Mouse (Mus musculus) intestine, embryonic 15.5 days (tissue): Measurements from ENCODE around the gene Tas1r1. TPM values are rescaled to one million over a fixed set of nuclear protein-coding genes. Genes with fewer than 3 reads are reported as not detected.

Experiments used
- ATAC-seq: fragments of 200-750 bp; cut with Nextera tagmentation; 2 replicates; pipeline ENCODE4 v1.8.0; 2017; ENCODE audit warnings: moderate TSS enrichment, moderate library complexity
- H3K27ac ChIP-seq: fragments of 300-500 bp; sonication (generic); 2 replicates; pipeline ENCODE4 v1.5.1; 2015; ENCODE audit warnings: mild to moderate bottlenecking, inconsistent platforms
- H3K27me3 ChIP-seq: fragments of 300-500 bp; sonication (generic); replicated peaks from 2 replicates; pipeline ENCODE4 v1.6.1; 2015; ENCODE audit warnings: inconsistent platforms
- H3K36me3 ChIP-seq: fragments of 300-500 bp; sonication (generic); 2 replicates; pipeline ENCODE4 v1.6.1; 2015; ENCODE audit warnings: inconsistent platforms
- H3K4me1 ChIP-seq: fragments of 300-500 bp; sonication (generic); replicated peaks from 2 replicates; pipeline ENCODE4 v1.6.1; 2015; ENCODE audit warnings: inconsistent platforms
- H3K4me2 ChIP-seq: fragments of 300-500 bp; sonication (generic); replicated peaks from 2 replicates; pipeline ENCODE4 v1.6.1; 2015; ENCODE audit warnings: mild to moderate bottlenecking, inconsistent platforms
- H3K4me3 ChIP-seq: fragments of 300-500 bp; sonication (generic); replicated peaks from 2 replicates; pipeline ENCODE4 v1.5.1; 2015; ENCODE audit warnings: inconsistent platforms
- H3K9ac ChIP-seq: fragments of 300-500 bp; sonication (generic); 2 replicates; pipeline ENCODE4 v1.6.1; 2015; ENCODE audit warnings: inconsistent platforms
- H3K9me3 ChIP-seq: fragments of 300-500 bp; sonication (generic); 2 replicates; pipeline ENCODE4 v1.6.1; 2016; ENCODE audit warnings: inconsistent platforms
- WGBS: fragments of 180-500 bp; shearing (Covaris S2); methylation state at CpG from one replicate; pipeline ENCODE4 v1.1.7; 2015; 5-methylcytosine and 5-hydroxymethylcytosine counted together
- polyA plus RNA-seq: library from polyadenylated mRNA; unstranded; fragments of >200 nt; fragmentation: Nextera tagmentation; extraction: Ambion mirVana; gene quantifications from 2 replicates; pipeline ENCODE4 v1.2.1, GENCODE M21; 2015

Gene Tas1r1
- polyA plus RNA-seq, 1 experiment from 2014 or later = 0.19 TPM

DNA sequence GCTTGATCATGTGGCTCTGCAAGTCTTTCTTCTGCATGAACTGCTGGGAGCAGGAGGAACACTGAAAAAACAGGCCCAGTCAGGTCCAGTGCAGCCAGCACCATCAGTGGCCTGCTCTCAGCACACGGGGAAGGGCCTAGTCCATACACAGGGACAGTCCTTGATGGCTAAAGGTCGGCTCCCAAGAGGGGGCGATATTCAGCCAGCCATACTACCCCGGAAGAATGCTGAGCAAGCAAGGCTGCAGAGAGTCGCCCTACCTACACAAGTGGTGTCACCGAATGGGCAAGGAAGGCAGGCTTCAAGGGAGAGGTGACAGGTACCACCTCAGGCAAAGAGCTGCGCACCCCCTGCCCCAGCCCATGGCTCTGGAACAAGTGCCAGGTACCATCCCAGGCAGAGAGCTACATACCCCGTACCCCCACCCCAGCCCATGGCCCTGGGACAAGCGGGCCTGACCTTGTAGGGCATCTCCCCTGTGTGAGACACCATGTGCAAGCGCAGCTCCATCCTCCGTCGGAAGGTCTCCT lies 16.7 kb downstream of the Tas1r1 start:
- no peak overlapping the region for H3K4me3 ChIP-seq
- peaks cover 34% of the 10 kb centered on the region for H3K4me1 ChIP-seq
- no peaks in the 10 kb centered on the region for H3K27me3 ChIP-seq
- H3K36me3 ChIP-seq = peaks cover 44% of the 10 kb centered on the region
- H3K9me3 ChIP-seq = no peaks in the 10 kb centered on the region
- H3K9ac ChIP-seq = no peak overlapping the region
- no peak overlapping the region for H3K27ac ChIP-seq
- ATAC-seq = no peak
- 76% methylated on average over 12 of the region's 12 CpGs for WGBS
- H3K4me2 ChIP-seq = no peak overlapping the region

DNA sequence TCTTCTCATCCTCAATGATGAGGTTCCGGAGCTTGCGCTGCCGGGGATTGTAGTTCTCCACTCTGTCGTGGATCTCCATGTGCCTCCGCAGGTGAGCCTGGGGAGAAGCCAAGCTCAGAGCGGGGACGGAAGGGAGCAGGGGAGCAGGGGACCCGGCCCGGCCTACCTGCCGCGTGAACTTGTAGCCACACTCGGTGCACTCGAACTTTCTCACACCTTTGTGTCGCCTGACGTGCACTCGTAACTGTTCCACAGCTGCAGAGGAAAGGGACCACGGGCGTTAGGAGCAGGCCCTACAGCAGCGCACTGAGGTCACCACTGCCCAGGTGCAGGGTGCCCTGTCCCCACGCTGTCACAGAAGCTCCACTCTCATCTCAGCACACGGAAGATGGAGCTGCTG lies 18.3 kb downstream of the Tas1r1 start:
- H3K27ac ChIP-seq = no peak overlapping the region
- peaks cover 50% of the 10 kb centered on the region for H3K36me3 ChIP-seq
- ATAC-seq = no peak

DNA sequence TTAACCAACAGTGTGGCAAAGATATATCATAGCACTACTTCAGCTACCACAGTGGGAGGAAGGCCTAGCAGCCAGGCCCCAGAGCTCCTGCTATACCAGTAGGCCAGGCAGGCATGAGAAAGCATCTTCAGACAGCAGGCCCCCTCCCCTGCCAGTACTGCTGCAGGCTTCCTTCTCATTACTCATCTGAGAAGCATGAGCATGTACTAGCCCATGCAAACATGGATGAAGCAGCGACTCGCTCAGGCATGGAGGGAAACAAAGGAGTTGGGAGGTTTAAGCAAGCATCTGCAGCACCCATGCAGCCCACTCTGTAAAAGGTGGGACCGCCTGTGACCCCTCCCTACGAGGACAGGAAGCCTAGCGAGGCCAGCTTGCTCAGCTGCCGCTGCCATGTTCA lies 19.3 kb downstream of the Tas1r1 start:
- ATAC-seq = no peak
- WGBS = 86% methylated on average over 6 of the region's 6 CpGs
- H3K27ac ChIP-seq = no peak overlapping the region

More for the DNA sequence above, 18.3 kb downstream of the Tas1r1 start:
- Histone ChIP-seq H3K27me3 (no peaks in the 10 kb centered on the region), H3K4me2 (no peak overlapping the region), H3K4me1 (peaks cover 17% of the 10 kb centered on the region), H3K9ac (no peak overlapping the region), H3K4me3 (no peak overlapping the region), H3K9me3 (no peaks in the 10 kb centered on the region)
- 89% methylated on average over 21 of the region's 21 CpGs for WGBS

DNA sequence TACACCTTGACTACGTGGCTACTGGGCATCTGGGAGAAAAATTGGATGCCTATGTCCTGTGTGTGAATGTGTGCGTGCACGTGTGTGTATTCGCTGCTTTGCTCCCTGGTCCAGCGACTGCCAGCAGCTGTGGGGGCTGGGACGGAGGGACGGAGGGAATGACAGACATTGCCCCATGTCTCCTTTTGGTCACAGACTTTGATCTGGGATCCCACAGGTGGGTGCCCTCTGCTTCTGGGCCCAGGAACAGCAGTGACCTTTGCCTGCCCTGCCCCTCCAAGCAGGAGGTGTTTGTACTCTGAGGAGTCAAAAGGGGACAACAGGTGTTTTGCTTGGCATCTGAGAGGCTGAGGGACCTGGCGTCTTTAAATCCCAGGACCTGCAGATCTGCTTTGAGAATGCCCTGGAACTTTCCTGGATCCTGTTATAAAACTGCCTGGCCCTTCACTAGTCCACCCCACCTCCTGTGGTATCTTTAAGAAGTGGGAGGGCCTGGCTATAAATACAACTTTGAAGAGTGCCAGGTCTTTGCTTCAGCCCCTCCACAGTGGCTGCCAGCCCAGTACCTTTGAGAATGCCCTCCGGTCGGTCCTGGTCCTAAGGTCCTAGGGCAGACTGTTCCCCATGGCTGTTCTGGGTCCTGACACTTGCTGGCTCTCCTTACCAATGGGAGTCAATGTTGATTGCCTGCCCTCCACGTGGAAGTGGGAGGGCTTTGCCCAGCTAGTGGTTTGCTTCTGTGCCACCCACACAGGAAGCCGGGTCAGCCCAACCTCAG lies 25.1 kb downstream of the Tas1r1 start:
- Histone ChIP-seq H3K27ac (no peak overlapping the region), H3K9me3 (no peaks in the 10 kb centered on the region), H3K4me1 (peaks cover 27% of the 10 kb centered on the region), H3K27me3 (no peaks in the 10 kb centered on the region), H3K4me2 (no peak overlapping the region), H3K36me3 (peaks cover 12% of the 10 kb centered on the region), H3K4me3 (no peak overlapping the region), H3K9ac (no peak overlapping the region)
- no peak for ATAC-seq
- 82% methylated on average over 12 of the region's 12 CpGs for WGBS

More for the DNA sequence above, 19.3 kb downstream of the Tas1r1 start:
- H3K36me3 ChIP-seq = peaks cover 54% of the 10 kb centered on the region
- 0 out of 2 replicates have a peak, but pooled peaks cover 9% of the 10 kb centered on the region for H3K4me1 ChIP-seq
- no peaks in the 10 kb centered on the region for H3K27me3 ChIP-seq
- no peaks in the 10 kb centered on the region for H3K9me3 ChIP-seq
- no peak overlapping the region for H3K4me3 ChIP-seq
- H3K9ac ChIP-seq = no peak overlapping the region
- H3K4me2 ChIP-seq = no peak overlapping the region

DNA sequence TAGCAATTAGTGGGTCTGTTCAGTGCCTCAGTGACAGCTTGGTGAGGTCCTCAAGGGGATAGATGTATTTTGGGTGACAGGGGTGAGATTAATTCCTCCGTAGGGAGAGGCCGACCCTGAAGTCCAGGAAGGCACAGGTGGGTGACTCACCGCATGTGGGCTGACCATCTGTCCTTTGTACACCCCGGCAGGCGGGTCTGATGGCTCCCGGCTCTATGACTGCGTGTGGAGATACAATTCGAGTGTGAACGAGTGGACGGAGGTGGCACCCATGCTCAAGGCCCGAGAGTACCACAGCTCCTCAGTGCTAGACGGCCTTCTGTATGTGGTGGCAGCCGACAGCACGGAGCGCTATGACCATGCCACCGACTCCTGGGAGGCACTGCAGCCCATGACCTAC lies 26.3 kb downstream of the Tas1r1 start:
- H3K27me3 ChIP-seq = no peaks in the 10 kb centered on the region
- H3K4me3 ChIP-seq = no peak overlapping the region
- ATAC-seq = no peak
- peaks cover 38% of the 10 kb centered on the region for H3K4me1 ChIP-seq
- WGBS = 90% methylated on average over 16 of the region's 16 CpGs
- no peaks in the 10 kb centered on the region for H3K9me3 ChIP-seq
- H3K36me3 ChIP-seq = peaks cover 10% of the 10 kb centered on the region
- peak overlapping the region; percentile 96; the same call in 1 of the 2 replicates for H3K4me2 ChIP-seq
- no peak overlapping the region for H3K9ac ChIP-seq
- H3K27ac ChIP-seq = no peak overlapping the region

DNA sequence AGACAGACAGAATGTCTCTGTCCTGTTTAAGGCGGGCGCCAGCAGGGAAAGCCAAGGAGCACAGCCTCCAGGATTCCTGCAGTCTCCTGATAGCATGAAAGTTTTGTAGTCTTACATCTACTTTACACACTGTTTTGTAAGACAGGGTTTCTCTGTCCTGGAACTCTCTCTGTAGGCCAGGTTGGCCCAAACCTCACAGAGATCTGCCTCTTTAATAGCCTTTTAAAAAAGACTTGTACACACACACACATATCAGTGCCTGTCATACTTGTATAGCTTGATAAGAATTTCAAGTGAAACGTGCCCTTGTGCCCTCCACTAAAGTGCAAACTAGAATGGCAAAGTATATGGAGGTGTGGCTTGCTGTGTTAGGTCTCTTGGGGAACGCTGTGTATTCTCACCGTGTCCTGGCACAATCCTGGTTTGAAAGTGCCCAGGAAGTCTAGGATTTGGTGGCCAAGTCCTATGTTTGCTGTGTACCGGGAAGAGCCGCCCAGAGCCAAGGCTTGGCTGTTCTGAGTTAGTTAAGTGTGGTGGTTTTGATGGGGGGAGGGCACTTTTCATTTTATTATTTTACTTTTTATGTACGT lies 27.1 kb downstream of the Tas1r1 start:
- Histone ChIP-seq H3K36me3 (peaks cover 10% of the 10 kb centered on the region), H3K27me3 (no peaks in the 10 kb centered on the region), H3K9ac (peak overlapping the region; percentile 65; the same call in 1 of the 2 replicates), H3K27ac (0 out of 2 replicates have a peak overlapping the region, but pooled peaks have one; percentile 29), H3K9me3 (no peaks in the 10 kb centered on the region), H3K4me1 (peaks cover 38% of the 10 kb centered on the region), H3K4me3 (peak overlapping the region; percentile 79), H3K4me2 (peak overlapping the region; percentile 96)
- WGBS = 77% methylated on average over 8 of the region's 8 CpGs
- ATAC-seq = no peak

DNA sequence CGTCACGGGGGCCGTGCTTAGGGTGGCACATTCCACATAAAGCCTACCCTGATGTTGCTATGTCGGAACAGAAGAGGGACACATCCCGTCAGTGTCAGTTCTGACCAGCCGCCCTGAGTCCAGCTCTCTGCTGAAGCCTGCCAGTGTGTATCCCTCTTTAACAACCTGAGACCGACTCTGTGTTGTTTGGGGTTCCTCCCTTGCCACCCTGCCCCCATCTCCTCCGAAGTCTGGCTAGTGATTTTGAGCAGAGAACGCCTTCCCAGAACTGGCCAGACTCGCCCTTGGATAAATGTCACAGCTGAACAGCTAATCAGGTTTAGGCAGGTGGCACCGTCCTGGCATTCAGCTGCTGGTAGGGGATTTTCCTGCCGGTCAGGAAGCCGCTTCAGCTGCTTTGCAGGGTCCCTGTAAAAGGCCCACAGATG lies 27.6 kb downstream of the Tas1r1 start:
- H3K9me3 ChIP-seq = no peaks in the 10 kb centered on the region
- no peaks in the 10 kb centered on the region for H3K27me3 ChIP-seq
- WGBS = 16% methylated on average over 13 of the region's 13 CpGs
- ATAC-seq = no peak
- H3K4me3 ChIP-seq = peak overlapping the region; percentile 79
- peak overlapping the region; percentile 65 for H3K9ac ChIP-seq
- H3K4me2 ChIP-seq = peak overlapping the region; percentile 96
- 0 out of 2 replicates have a peak overlapping the region, but pooled peaks have one; percentile 29 for H3K27ac ChIP-seq
- peaks cover 6% of the 10 kb centered on the region for H3K36me3 ChIP-seq
- H3K4me1 ChIP-seq = peaks cover 38% of the 10 kb centered on the region

DNA sequence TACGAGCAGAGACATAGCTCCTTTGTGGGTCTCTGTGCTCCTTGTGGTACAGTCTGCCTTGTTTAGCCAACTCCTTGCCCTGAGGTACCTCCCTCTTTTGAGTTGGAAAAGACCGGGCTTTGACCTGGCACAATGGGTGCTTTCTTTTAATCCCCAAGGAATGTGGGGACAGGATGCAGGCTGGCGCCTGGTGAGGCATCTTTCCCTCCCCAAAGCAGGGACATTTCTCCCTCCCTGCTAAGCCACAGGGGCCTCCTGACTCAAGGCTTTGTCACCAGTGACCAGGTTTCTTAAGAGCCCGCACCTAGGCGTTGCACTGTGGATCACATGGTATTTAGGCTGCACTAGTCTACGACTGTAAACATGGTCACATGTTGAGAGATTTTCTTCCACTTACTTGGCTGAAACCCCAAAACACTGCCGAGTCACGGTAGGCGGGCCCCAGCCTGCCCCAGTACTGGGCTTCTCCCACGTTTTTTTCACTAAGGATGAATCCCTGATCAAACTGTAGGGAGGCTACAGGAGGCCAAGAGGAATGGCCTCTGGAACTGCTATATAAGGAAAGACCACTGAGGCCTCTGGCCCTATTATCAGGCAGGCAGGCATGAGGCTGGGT lies 28.2 kb downstream of the Tas1r1 start:
- Histone ChIP-seq H3K27ac (no peak overlapping the region), H3K4me2 (peak overlapping the region; percentile 96), H3K4me1 (peaks cover 38% of the 10 kb centered on the region), H3K9ac (peak overlapping the region; percentile 65), H3K36me3 (peaks cover 6% of the 10 kb centered on the region), H3K27me3 (no peaks in the 10 kb centered on the region), H3K4me3 (peak overlapping the region; percentile 79), H3K9me3 (no peaks in the 10 kb centered on the region)
- 2% methylated on average over 10 of the region's 10 CpGs for WGBS
- ATAC-seq = peak; percentile 27

GRCm38 (mm10) chr4:152009076-152010051 lies 29.0 kb downstream of the Tas1r1 start:
- H3K9me3 ChIP-seq = no peaks in the 10 kb centered on the region
- ATAC-seq = peak; percentile 79
- peak overlapping the region; percentile 96 for H3K4me2 ChIP-seq
- H3K36me3 ChIP-seq = no peaks in the 10 kb centered on the region
- H3K4me3 ChIP-seq = peak overlapping the region; percentile 79
- no peaks in the 10 kb centered on the region for H3K27me3 ChIP-seq
- H3K4me1 ChIP-seq = peaks cover 38% of the 10 kb centered on the region
- under 1% methylated on average over 104 of the region's 115 CpGs for WGBS
- H3K9ac ChIP-seq = peak overlapping the region; percentile 65
- H3K27ac ChIP-seq = peak overlapping the region; percentile 91

- Histone ChIP-seq H3K36me3 (no peaks in the 10 kb centered on the region), H3K4me1 (peaks cover 38% of the 10 kb centered on the region), H3K9ac (peak within 1 kb of the TSS; percentile 65), H3K4me2 (peak within 1 kb of the TSS; percentile 96), H3K4me3 (peak within 1 kb of the TSS; percentile 79), H3K27ac (peak within 1 kb of the TSS; percentile 91), H3K9me3 (no peaks in the 10 kb centered on the region), H3K27me3 (no peaks in the 10 kb centered on the region)
- WGBS = under 1% methylated on average over 45 of the region's 45 CpGs
- ATAC-seq = peak; percentile 93
These were observed 29.7 kb downstream of the Tas1r1 start, which contains the start of gene Klhl21 for GRCm38 (mm10) chr4:152008622-152009075. Klhl21 (plus strand) TSS chr4:152008803.

- Histone ChIP-seq H3K27me3 (no peaks in the 10 kb centered on the region), H3K9ac (peak overlapping the region; percentile 65; the same call in 1 of the 2 replicates), H3K9me3 (no peaks in the 10 kb centered on the region), H3K27ac (peak overlapping the region; percentile 91), H3K4me1 (peaks cover 35% of the 10 kb centered on the region), H3K4me3 (peak overlapping the region; percentile 79), H3K4me2 (peak overlapping the region; percentile 96), H3K36me3 (no peaks in the 10 kb centered on the region)
- no peak for ATAC-seq
- 1% methylated on average over 14 of the region's 14 CpGs for WGBS
These were observed 30.2 kb downstream of the Tas1r1 start for GRCm38 (mm10) chr4:152008148-152008500.
